Mouse (Mus musculus): ENCODE results near the gene Gm10762. TPM values are rescaled to one million over a fixed set of nuclear protein-coding genes. Genes with fewer than 3 reads are reported as not detected.
"Not testable (repeated sequence)": the region's sequence is repeated elsewhere in the genome, so short reads cannot be mapped to it uniquely, and the experiment has no call there.

The Gm10762 gene
- 0.26 and 0.27 TPM in 2 replicates for polyA plus RNA-seq (2012)

GRCm38 (mm10) chr2:128967661-128968441 lies at the start of gene Gm10762:
Gm10762 (minus strand) TSS chr2:128967725.
- TF ChIP-seq TAL1 (IDR thresholded peaks at IDR 0.05; ENCODE audit: low read length) (no peak), GATA1 (IDR thresholded peaks at IDR 0.05; ENCODE audit: low read length) (no peak)
- Histone ChIP-seq H3K4me3 (replicated peaks) (peak within 1 kb of the TSS; percentile 97), H3K36me3 (ENCODE audit: control insufficient read depth) (peaks cover 2% of the 10 kb centered on the region; the same call in 1 of the 2 replicates), H3K4me1 (ENCODE audit: control insufficient read depth) (peaks cover 29% of the 10 kb centered on the region), H3K9me3 (ENCODE audit: control insufficient read depth, low read length) (no peaks in the 10 kb centered on the region), H3K27me3 (ENCODE audit: control insufficient read depth) (no peaks in the 10 kb centered on the region)

GRCm38 (mm10) chr2:129008867-129009266 lies 41.3 kb upstream of the Gm10762 start:
- H3K4me3 ChIP-seq (replicated peaks); H3K9me3 ChIP-seq (ENCODE audit: control insufficient read depth, low read length); H3K27me3 ChIP-seq (ENCODE audit: control insufficient read depth): not testable (repeated sequence)

GRCm38 (mm10) chr2:129006194-129006749 lies 38.7 kb upstream of the Gm10762 start:
- H3K4me1 ChIP-seq (ENCODE audit: control insufficient read depth), result peaks cover 21% of the 10 kb centered on the region
- H3K9me3 ChIP-seq (ENCODE audit: control insufficient read depth, low read length), result no peaks in the 10 kb centered on the region
- H3K27me3 ChIP-seq (ENCODE audit: control insufficient read depth), result no peaks in the 10 kb centered on the region
- H3K36me3 ChIP-seq (ENCODE audit: control insufficient read depth), result no peaks in the 10 kb centered on the region
- H3K4me3 ChIP-seq (replicated peaks), result no peak overlapping the region
- TF ChIP-seq TAL1 (IDR thresholded peaks at IDR 0.05; ENCODE audit: low read length) (no peak), GATA1 (IDR thresholded peaks at IDR 0.05; ENCODE audit: low read length) (no peak)

More at GRCm38 (mm10) chr2:129008867-129009266, 41.3 kb upstream of the Gm10762 start:
- not testable (repeated sequence) for H3K36me3 ChIP-seq (ENCODE audit: control insufficient read depth)
- peaks cover 21% of the 10 kb centered on the region for H3K4me1 ChIP-seq (ENCODE audit: control insufficient read depth)

GRCm38 (mm10) chr2:129004872-129005271 lies 37.3 kb upstream of the Gm10762 start:
- TF ChIP-seq TAL1 (IDR thresholded peaks at IDR 0.05; ENCODE audit: low read length) (no peak), GATA1 (IDR thresholded peaks at IDR 0.05; ENCODE audit: low read length) (no peak)
- Histone ChIP-seq H3K9me3 (ENCODE audit: control insufficient read depth, low read length) (no peaks in the 10 kb centered on the region), H3K36me3 (ENCODE audit: control insufficient read depth) (no peaks in the 10 kb centered on the region), H3K4me3 (replicated peaks) (no peak overlapping the region), H3K27me3 (ENCODE audit: control insufficient read depth) (no peaks in the 10 kb centered on the region), H3K4me1 (ENCODE audit: control insufficient read depth) (peaks cover 19% of the 10 kb centered on the region)

- Histone ChIP-seq H3K36me3 (ENCODE audit: control insufficient read depth) (no peaks in the 10 kb centered on the region), H3K27me3 (ENCODE audit: control insufficient read depth) (no peaks in the 10 kb centered on the region), H3K4me1 (ENCODE audit: control insufficient read depth) (no peaks in the 10 kb centered on the region), H3K9me3 (ENCODE audit: control insufficient read depth, low read length) (no peaks in the 10 kb centered on the region), H3K4me3 (replicated peaks) (no peak overlapping the region)
- TF ChIP-seq GATA1 (IDR thresholded peaks at IDR 0.05; ENCODE audit: low read length) (no peak), TAL1 (IDR thresholded peaks at IDR 0.05; ENCODE audit: low read length) (no peak)
Measured at GRCm38 (mm10) chr2:128984746-128985145, 17.2 kb upstream of the Gm10762 start.

GRCm38 (mm10) chr2:128975572-128975971 lies 8.0 kb upstream of the Gm10762 start:
- no peaks in the 10 kb centered on the region for H3K9me3 ChIP-seq (ENCODE audit: control insufficient read depth, low read length)
- H3K27me3 ChIP-seq (ENCODE audit: control insufficient read depth), result no peaks in the 10 kb centered on the region
- TF ChIP-seq GATA1 (IDR thresholded peaks at IDR 0.05; ENCODE audit: low read length) (no peak), TAL1 (IDR thresholded peaks at IDR 0.05; ENCODE audit: low read length) (no peak)
- no peaks in the 10 kb centered on the region for H3K36me3 ChIP-seq (ENCODE audit: control insufficient read depth)
- H3K4me3 ChIP-seq (replicated peaks), result no peak overlapping the region
- H3K4me1 ChIP-seq (ENCODE audit: control insufficient read depth), result no peaks in the 10 kb centered on the region; the same call in 1 of the 2 replicates

- Histone ChIP-seq H3K4me1 (ENCODE audit: control insufficient read depth) (peaks cover 15% of the 10 kb centered on the region), H3K9me3 (ENCODE audit: control insufficient read depth, low read length) (no peaks in the 10 kb centered on the region), H3K4me3 (replicated peaks) (no peak overlapping the region), H3K36me3 (ENCODE audit: control insufficient read depth) (peaks cover 2% of the 10 kb centered on the region; the same call in 1 of the 2 replicates), H3K27me3 (ENCODE audit: control insufficient read depth) (no peaks in the 10 kb centered on the region)
- no peak for TF ChIP-seq TAL1 (IDR thresholded peaks at IDR 0.05; ENCODE audit: low read length)
- TF ChIP-seq GATA1 (IDR thresholded peaks at IDR 0.05; ENCODE audit: low read length), result no peak
Measured at GRCm38 (mm10) chr2:128972301-128972700, 4.8 kb upstream of the Gm10762 start.

- TF ChIP-seq GATA1 (IDR thresholded peaks at IDR 0.05; ENCODE audit: low read length), result no peak
- TF ChIP-seq TAL1 (IDR thresholded peaks at IDR 0.05; ENCODE audit: low read length), result no peak
- Histone ChIP-seq H3K36me3 (ENCODE audit: control insufficient read depth) (peaks cover 2% of the 10 kb centered on the region; the same call in 1 of the 2 replicates), H3K4me3 (replicated peaks) (peak overlapping the region; percentile 97)
Measured at GRCm38 (mm10) chr2:128968475-128969083, 1.1 kb upstream of the Gm10762 start.

More at GRCm38 (mm10) chr2:128968475-128969083, 1.1 kb upstream of the Gm10762 start:
- Histone ChIP-seq H3K4me1 (ENCODE audit: control insufficient read depth) (peaks cover 29% of the 10 kb centered on the region), H3K9me3 (ENCODE audit: control insufficient read depth, low read length) (no peaks in the 10 kb centered on the region), H3K27me3 (ENCODE audit: control insufficient read depth) (no peaks in the 10 kb centered on the region)
